In the genomic region with DNA sequence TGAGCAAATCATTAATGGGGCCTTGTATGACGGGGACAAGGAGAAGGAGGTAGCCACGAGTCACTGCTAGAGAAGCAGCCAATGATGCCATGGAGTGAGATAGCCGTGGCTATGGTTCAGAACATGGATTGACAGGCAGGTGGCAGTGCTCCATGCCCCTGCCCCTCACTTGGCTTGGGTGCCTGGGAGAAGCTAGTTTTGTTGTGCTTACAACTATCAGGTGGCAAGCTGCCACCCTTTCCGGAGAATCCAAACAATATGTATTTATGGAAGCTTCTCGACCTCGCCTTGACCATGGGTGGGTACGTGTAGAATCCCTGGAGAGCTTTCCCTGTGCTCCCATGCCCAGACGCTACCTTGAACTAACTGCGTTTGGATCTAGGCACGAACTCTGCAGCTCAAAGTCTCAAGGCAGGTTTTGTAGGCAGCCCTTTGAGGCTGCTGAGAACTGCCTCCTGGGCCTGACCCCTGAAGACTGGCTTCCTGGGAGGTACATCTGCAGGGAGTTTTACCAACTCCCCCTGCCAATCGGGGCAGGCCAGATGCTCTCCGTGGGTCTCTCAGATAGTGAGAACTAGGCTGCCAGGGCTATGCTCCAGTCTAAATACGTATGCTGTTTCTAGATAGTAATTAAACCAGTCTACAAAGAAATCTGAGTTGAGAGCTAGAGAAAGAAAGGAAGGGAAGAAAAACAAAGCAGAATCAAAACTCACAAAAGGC, we compare ENCODE assay signal across 8 mouse cellular contexts. TPM values are rescaled to one million over a fixed set of nuclear protein-coding genes. Genes with fewer than 3 reads are reported as not detected.
A peak's percentile ranks its signal among the peaks of the same experiment; 100 is the strongest.
DNase-seq lines count a peak whose midpoint lies in the region; ATAC-seq and TF ChIP-seq lines count a peak whose summit lies in the region.

No protein-coding gene starts in this region.

- H3K9ac ChIP-seq in kidney, embryonic 14.5 days (ENCODE audit: low read depth, low read length), result no peak overlapping the region; the same call in 1 of the 2 replicates
- H3K9ac ChIP-seq in embryonic facial prominence, embryonic 13.5 days, result 0 out of 2 replicates have a peak overlapping the region, but pooled peaks have one; percentile 1
- H3K9ac ChIP-seq in intestine, embryonic 15.5 days, result no peak overlapping the region
- no peak overlapping the region for H3K9ac ChIP-seq in midbrain, embryonic 16.5 days (ENCODE audit: low read depth, low read length)

- H3K9me3 ChIP-seq in kidney, embryonic 14.5 days (ENCODE audit: control insufficient read depth, low read length), result no peaks in the 10 kb centered on the region
- H3K9me3 ChIP-seq in embryonic facial prominence, embryonic 13.5 days, result no peaks in the 10 kb centered on the region
- H3K9me3 ChIP-seq in intestine, embryonic 15.5 days, result no peaks in the 10 kb centered on the region
- H3K9me3 ChIP-seq in midbrain, embryonic 16.5 days (replicated peaks; ENCODE audit: control insufficient read depth, low read length, poor library complexity, severe bottlenecking), result no peaks in the 10 kb centered on the region

- no peak for DNase-seq in kidney, adult 2 months
- DNase-seq in thymus, postnatal 4 days, result no peak

- H3K27ac ChIP-seq in kidney, embryonic 14.5 days (ENCODE audit: low read depth, low read length), result no peak overlapping the region
- H3K27ac ChIP-seq in kidney, adult 2 months (ENCODE audit: insufficient read depth, low read depth, low read length), result no peak overlapping the region
- peak overlapping the region; percentile 64 for H3K27ac ChIP-seq in embryonic facial prominence, embryonic 13.5 days
- peak overlapping the region; percentile 57 for H3K27ac ChIP-seq in intestine, embryonic 15.5 days
- peak overlapping the region; percentile 31; the same call in 1 of the 2 replicates for H3K27ac ChIP-seq in midbrain, embryonic 16.5 days (ENCODE audit: low read length)

- 59% methylated on average over 13 of the region's 13 CpGs for WGBS in kidney, embryonic 14.5 days
- 57% methylated on average over 13 of the region's 13 CpGs for WGBS in kidney, adult 2 months
- WGBS in embryonic facial prominence, embryonic 13.5 days, result 66% methylated on average over 13 of the region's 13 CpGs
- 65% methylated on average over 13 of the region's 13 CpGs for WGBS in intestine, embryonic 15.5 days
- 70% methylated on average over 13 of the region's 13 CpGs for WGBS in midbrain, embryonic 16.5 days

- H3K27me3 ChIP-seq in kidney, embryonic 14.5 days (ENCODE audit: control insufficient read depth, insufficient read depth, low read length), result no peaks in the 10 kb centered on the region
- H3K27me3 ChIP-seq in kidney, adult 2 months (replicated peaks; ENCODE audit: control insufficient read depth, insufficient read depth, low read length), result no peaks in the 10 kb centered on the region
- H3K27me3 ChIP-seq in embryonic facial prominence, embryonic 13.5 days, result 0 out of 2 replicates have a peak, but pooled peaks cover 3% of the 10 kb centered on the region
- H3K27me3 ChIP-seq in intestine, embryonic 15.5 days (replicated peaks), result no peaks in the 10 kb centered on the region
- H3K27me3 ChIP-seq in midbrain, embryonic 16.5 days (ENCODE audit: control insufficient read depth, insufficient read depth, low read depth, low read length), result no peaks in the 10 kb centered on the region

- 0 out of 2 replicates have a peak, but pooled peaks have one; percentile 45 for ATAC-seq in kidney, embryonic 14.5 days (ENCODE audit: low FRiP score, low TSS enrichment)
- no peak for ATAC-seq in embryonic facial prominence, embryonic 13.5 days (ENCODE audit: insufficient number of reproducible peaks, insufficient read depth, low FRiP score, low TSS enrichment, low read depth)
- ATAC-seq in intestine, embryonic 15.5 days, result 0 out of 2 replicates have a peak, but pooled peaks have one; percentile 11
- ATAC-seq in midbrain, embryonic 16.5 days, result peak; percentile 16; the same call in 1 of the 2 replicates
- no peak for ATAC-seq in activated CD4-positive, CD25-positive, alpha-beta regulatory T cell, adult 4 months
- no peak for ATAC-seq in frontal cortex, adult (ENCODE audit: low TSS enrichment)

- TF ChIP-seq POLR2A in kidney, adult 2 months (IDR thresholded peaks at IDR 0.05; ENCODE audit: low read depth, low read length), result no peak

- H3K4me3 ChIP-seq in kidney, embryonic 14.5 days (ENCODE audit: low read length), result no peak overlapping the region
- no peak overlapping the region for H3K4me3 ChIP-seq in kidney, adult 2 months (ENCODE audit: insufficient read depth, low read depth, low read length)
- no peak overlapping the region for H3K4me3 ChIP-seq in embryonic facial prominence, embryonic 13.5 days
- H3K4me3 ChIP-seq in intestine, embryonic 15.5 days (replicated peaks), result no peak overlapping the region
- no peak overlapping the region for H3K4me3 ChIP-seq in midbrain, embryonic 16.5 days (ENCODE audit: low read depth, low read length)

- no peak for TF ChIP-seq CTCF in kidney, adult 2 months (conservative IDR thresholded peaks at IDR 0.05; ENCODE audit: insufficient read depth, insufficient read length, low read depth, low read length)

- H3K4me2 ChIP-seq in kidney, embryonic 14.5 days (replicated peaks; ENCODE audit: low read depth, low read length), result no peak overlapping the region
- H3K4me2 ChIP-seq in embryonic facial prominence, embryonic 13.5 days, result no peak overlapping the region
- H3K4me2 ChIP-seq in intestine, embryonic 15.5 days (replicated peaks), result no peak overlapping the region
- no peak overlapping the region for H3K4me2 ChIP-seq in midbrain, embryonic 16.5 days (ENCODE audit: low read length)

- H3K36me3 ChIP-seq in kidney, embryonic 14.5 days (ENCODE audit: control insufficient read depth, insufficient read depth, low read length), result no peaks in the 10 kb centered on the region
- no peaks in the 10 kb centered on the region for H3K36me3 ChIP-seq in kidney, adult 2 months (ENCODE audit: control insufficient read depth, insufficient read depth, low read length)
- H3K36me3 ChIP-seq in embryonic facial prominence, embryonic 13.5 days, result no peaks in the 10 kb centered on the region
- H3K36me3 ChIP-seq in intestine, embryonic 15.5 days, result no peaks in the 10 kb centered on the region
- no peaks in the 10 kb centered on the region for H3K36me3 ChIP-seq in midbrain, embryonic 16.5 days (ENCODE audit: control insufficient read depth, insufficient read depth, low read length)

- H3K4me1 ChIP-seq in kidney, embryonic 14.5 days (ENCODE audit: control insufficient read depth, insufficient read depth, low read length), result peaks cover 19% of the 10 kb centered on the region
- no peaks in the 10 kb centered on the region for H3K4me1 ChIP-seq in kidney, adult 2 months (ENCODE audit: control insufficient read depth, insufficient read depth, low read length)
- H3K4me1 ChIP-seq in embryonic facial prominence, embryonic 13.5 days, result peaks cover 39% of the 10 kb centered on the region
- H3K4me1 ChIP-seq in intestine, embryonic 15.5 days (replicated peaks), result peaks cover 29% of the 10 kb centered on the region
- peaks cover 17% of the 10 kb centered on the region for H3K4me1 ChIP-seq in midbrain, embryonic 16.5 days (ENCODE audit: control insufficient read depth, insufficient read depth, low read length)

RNA-seq across cellular contexts. Expression of a gene that starts 54.2 kb away (rescaled TPM):
- 42.0 and 45.7 TPM in 2 replicates for polyA plus RNA-seq in kidney, embryonic 14.5 days (2014; fragmentation: Nextera tagmentation; extraction: Ambion mirVana)
- polyA plus RNA-seq in kidney, adult 2 months (2012; rRNA removed), result 43.1 and 43.5 TPM in 2 replicates
- polyA plus RNA-seq in embryonic facial prominence, embryonic 13.5 days (2015; fragmentation: Nextera tagmentation; extraction: Ambion mirVana), result 50.8 and 53.2 TPM in 2 replicates
- polyA plus RNA-seq in intestine, embryonic 15.5 days (2015; fragmentation: Nextera tagmentation; extraction: Ambion mirVana), result 43.5 and 46.3 TPM in 2 replicates
- polyA plus RNA-seq in midbrain, embryonic 16.5 days (2015; fragmentation: Nextera tagmentation; extraction: Ambion mirVana), result 66.9 and 82.1 TPM in 2 replicates
- polyA plus RNA-seq in activated CD4-positive, CD25-positive, alpha-beta regulatory T cell, adult 4 months (2017; shearing (Covaris generic)), result 10 to 100 TPM; 45.2 to 51.1 TPM

Comparison
In these comparisons a context has a peak if more than half of its experiments do, and no peak if none do; other contexts are left out.
1. ATAC-seq: peak in kidney, embryonic 14.5 days (single experiment), intestine, embryonic 15.5 days (single experiment) and midbrain, embryonic 16.5 days (single experiment); none in embryonic facial prominence, embryonic 13.5 days (single experiment), activated CD4-positive, CD25-positive, alpha-beta regulatory T cell, adult 4 months (single experiment) and frontal cortex, adult (single experiment).
2. H3K27ac ChIP-seq: peak in embryonic facial prominence, embryonic 13.5 days (single experiment), intestine, embryonic 15.5 days (single experiment) and midbrain, embryonic 16.5 days (single experiment); none in kidney, embryonic 14.5 days (single experiment) and kidney, adult 2 months (single experiment).